ENCODE assay signal across 21 mouse cellular contexts in genomic region chr19:26730486-26730885, GRCm38 (mm10).
DNase-seq lines count a peak whose midpoint lies in the region; ATAC-seq and TF ChIP-seq lines count a peak whose summit lies in the region.
"Had no signal": no experiment of that assay in that cellular context is flagged by ENCODE, and none has a peak within 500 bp of the region (broad histone marks: within the 10 kb centered on the region; RNA-seq: fewer than 3 reads in every experiment).

No protein-coding gene starts in this region.

- H3K27ac ChIP-seq in left cerebral cortex, adult 2 months: 0 out of 2 replicates have a peak overlapping the region, but pooled peaks have one; percentile 3
- H3K27ac ChIP-seq in embryonic facial prominence, embryonic 13.5 days: peak overlapping the region; percentile 62; the same call in 1 of the 2 replicates
- H3K27ac ChIP-seq in limb, embryonic 15.5 days: 0 out of 2 replicates have a peak overlapping the region, but pooled peaks have one; percentile 47
- H3K27ac ChIP-seq: forebrain, embryonic 12.5 days; heart, embryonic 15.5 days; hindbrain, embryonic 10.5 days; hindbrain, embryonic 15.5 days had no signal

- H3K4me1 ChIP-seq in embryonic facial prominence, embryonic 13.5 days: peaks cover 57% of the 10 kb centered on the region
- peaks cover 33% of the 10 kb centered on the region for H3K4me1 ChIP-seq in limb, embryonic 15.5 days

- intact Hi-C loops in left cerebral cortex, adult 2 months (cut with DNase I): loop anchor here (5.0 kb wide), 2 partner anchors 102 to 697 kb away; partner anchors contain the start of gene Pum3

- H3K36me3 ChIP-seq in embryonic facial prominence, embryonic 13.5 days: peaks cover 9% of the 10 kb centered on the region
- H3K36me3 ChIP-seq in limb, embryonic 15.5 days: no peaks in the 10 kb centered on the region
- H3K36me3 ChIP-seq: forebrain, embryonic 12.5 days; heart, embryonic 15.5 days; hindbrain, embryonic 10.5 days; hindbrain, embryonic 15.5 days had no signal

- H3K4me2 ChIP-seq in embryonic facial prominence, embryonic 13.5 days: peak overlapping the region; percentile 19; the same call in 1 of the 2 replicates
- no peak overlapping the region for H3K4me2 ChIP-seq in limb, embryonic 15.5 days
- H3K4me2 ChIP-seq: forebrain, embryonic 12.5 days; heart, embryonic 11.5 days; heart, embryonic 15.5 days; hindbrain, embryonic 15.5 days had no signal

- H3K4me3 ChIP-seq in left cerebral cortex, adult 2 months: no peak overlapping the region
- no peak overlapping the region for H3K4me3 ChIP-seq in embryonic facial prominence, embryonic 13.5 days
- H3K4me3 ChIP-seq in limb, embryonic 15.5 days: no peak overlapping the region
- H3K4me3 ChIP-seq: forebrain, embryonic 12.5 days; heart, embryonic 15.5 days; hindbrain, embryonic 10.5 days; hindbrain, embryonic 15.5 days had no signal

- DNase-seq in cerebellum, adult 11-12 months: peak; percentile 6
- no peak for DNase-seq in cerebellum, postnatal 10 days
- DNase-seq in left cerebral cortex, adult 2 months (ENCODE audit: extremely low spot score in 1 of 2, low spot score in 2 of 2): no peak
- DNase-seq in left cerebral cortex, adult 18-20 months (ENCODE audit: low spot score in 2 of 2): no peak
- DNase-seq: adrenal gland, postnatal 14 days; B cell, adult 2 months; cerebellum, adult 2 months; cerebellum, postnatal 14 days; embryo, embryonic 11 days; gastrocnemius, postnatal 36 days; heart, adult 18-20 months had no signal

- no peaks in the 10 kb centered on the region for H3K9me3 ChIP-seq in embryonic facial prominence, embryonic 13.5 days
- H3K9me3 ChIP-seq in limb, embryonic 15.5 days: no peaks in the 10 kb centered on the region
- H3K9me3 ChIP-seq: forebrain, embryonic 12.5 days; heart, embryonic 15.5 days; hindbrain, embryonic 10.5 days; hindbrain, embryonic 15.5 days had no signal

- H3K9ac ChIP-seq in embryonic facial prominence, embryonic 13.5 days: 0 out of 2 replicates have a peak overlapping the region, but pooled peaks have one; percentile 12
- H3K9ac ChIP-seq in limb, embryonic 15.5 days: no peak overlapping the region
- H3K9ac ChIP-seq: forebrain, embryonic 12.5 days; heart, embryonic 15.5 days; hindbrain, embryonic 15.5 days had no signal

- 0 out of 2 replicates have a peak, but pooled peaks have one; percentile 10 for ATAC-seq in embryonic facial prominence, embryonic 13.5 days (ENCODE audit: insufficient number of reproducible peaks, insufficient read depth, low FRiP score, low TSS enrichment, low read depth)
- ATAC-seq in limb, embryonic 15.5 days (ENCODE audit: insufficient number of reproducible peaks, low FRiP score, low TSS enrichment, low read depth): no peak
- no peak for ATAC-seq in megakaryocyte progenitor cell, adult 5-6 weeks (replicated peaks; ENCODE audit: poor library complexity)
- no peak for ATAC-seq in CD4-positive, CD25-positive, alpha-beta regulatory T cell, adult 4 months
- ATAC-seq: intestine, embryonic 16.5 days had no signal

- 12% methylated on average over 9 of the region's 9 CpGs for WGBS in embryonic facial prominence, embryonic 13.5 days
- 33% methylated on average over 9 of the region's 9 CpGs for WGBS in limb, embryonic 15.5 days

- H3K27me3 ChIP-seq in embryonic facial prominence, embryonic 13.5 days: no peaks in the 10 kb centered on the region
- H3K27me3 ChIP-seq in limb, embryonic 15.5 days: no peaks in the 10 kb centered on the region
- H3K27me3 ChIP-seq: forebrain, embryonic 12.5 days; heart, embryonic 15.5 days; hindbrain, embryonic 15.5 days had no signal

- no peak for TF ChIP-seq CTCF in left cerebral cortex, adult 2 months (IDR thresholded peaks at IDR 0.05)

Comparison
In these comparisons a context has a peak if more than half of its experiments do, and no peak if none do; other contexts are left out.
1. H3K27ac ChIP-seq: peak in every context shown above with its lines; median percentile 62 in embryonic facial prominence, embryonic 13.5 days; 47 in limb, embryonic 15.5 days; 3 in left cerebral cortex, adult 2 months.